Mouse (Mus musculus) MN1 (cell line): ENCODE measurements around the gene Cptp.

Experiments used
- DNase-seq: peaks from one replicate; pipeline ENCODE4 v3.0.0-alpha.2; 2016; ENCODE audit warnings: low spot score

Cptp gene

GRCm38 (mm10) chr4:155887674-155888073 is 18.4 kb upstream of the Cptp start:
- DNase-seq, result no peak

- DNase-seq, result no peak
These were observed 17.1 kb upstream of the Cptp start for GRCm38 (mm10) chr4:155886330-155886729.

GRCm38 (mm10) chr4:155883587-155883986 is 14.3 kb upstream of the Cptp start:
- DNase-seq, result no peak

- DNase-seq, result no peak
These were observed 2.2 kb upstream of the Cptp start for GRCm38 (mm10) chr4:155871404-155871803.

- DNase-seq, result peak; percentile 46
These were observed 484 bp downstream of the Cptp start for GRCm38 (mm10) chr4:155868614-155869298.

- DNase-seq, result no peak
These were observed 6.2 kb downstream of the Cptp start, which contains the start of gene Tas1r3 for GRCm38 (mm10) chr4:155863001-155863400. TSS of gene Tas1r3 (minus strand) at chr4:155863362.

- DNase-seq, result no peak
These were observed 7.5 kb downstream of the Cptp start for GRCm38 (mm10) chr4:155861787-155862186.

GRCm38 (mm10) chr4:155859318-155859717 is 9.9 kb downstream of the Cptp start:
- DNase-seq, result no peak

- no peak for DNase-seq
These were observed 12.4 kb downstream of the Cptp start for GRCm38 (mm10) chr4:155856881-155857280.

- DNase-seq, result no peak
These were observed 13.2 kb downstream of the Cptp start for GRCm38 (mm10) chr4:155856071-155856470.

GRCm38 (mm10) chr4:155854991-155855390 is 14.2 kb downstream of the Cptp start:
- no peak for DNase-seq

GRCm38 (mm10) chr4:155853421-155853820 is 15.8 kb downstream of the Cptp start:
- DNase-seq, result no peak

- DNase-seq, result peak; percentile 80
These were observed 17.3 kb downstream of the Cptp start for GRCm38 (mm10) chr4:155851951-155852411.

GRCm38 (mm10) chr4:155851368-155851767 is 17.9 kb downstream of the Cptp start:
- no peak for DNase-seq

GRCm38 (mm10) chr4:155849792-155850451 is 19.3 kb downstream of the Cptp start:
- DNase-seq, result no peak

- DNase-seq, result no peak
These were observed 19.8 kb downstream of the Cptp start for GRCm38 (mm10) chr4:155849391-155849790.

GRCm38 (mm10) chr4:155848434-155849095 is 20.7 kb downstream of the Cptp start:
- no peak for DNase-seq

- peak; percentile 51 for DNase-seq
These were observed 21.5 kb downstream of the Cptp start for GRCm38 (mm10) chr4:155847591-155848352.

- peak; percentile 94 for DNase-seq
These were observed 22.2 kb downstream of the Cptp start, which contains the start of gene Dvl1 for GRCm38 (mm10) chr4:155846871-155847578. TSS of gene Dvl1 (plus strand) at chr4:155847402.

- DNase-seq, result no peak
These were observed 26.0 kb downstream of the Cptp start for GRCm38 (mm10) chr4:155843231-155843630.

GRCm38 (mm10) chr4:155841651-155842270 is 27.5 kb downstream of the Cptp start:
- no peak for DNase-seq
